22 mouse cellular contexts compared by ENCODE assay signal in genomic region chr13:94577177-94577540, GRCm38 (mm10).
A peak's percentile ranks its signal among the peaks of the same experiment; 100 is the strongest.
DNase-seq lines count a peak whose midpoint lies in the region; ATAC-seq and TF ChIP-seq lines count a peak whose summit lies in the region.
"Had no signal": no experiment of that assay in that cellular context is flagged by ENCODE, and none has a peak within 500 bp of the region (broad histone marks: within the 10 kb centered on the region; RNA-seq: fewer than 3 reads in every experiment).

No protein-coding gene starts in this region.

- H3K4me3 ChIP-seq in hindbrain, embryonic 11.5 days (ENCODE audit: low read depth, low read length), result no peak overlapping the region
- H3K4me3 ChIP-seq in hindbrain, embryonic 10.5 days, result no peak overlapping the region
- no peak overlapping the region for H3K4me3 ChIP-seq in midbrain, embryonic 11.5 days (ENCODE audit: low read depth, low read length)
- no peak overlapping the region for H3K4me3 ChIP-seq in midbrain, postnatal 0 days (ENCODE audit: low read depth, low read length)
- H3K4me3 ChIP-seq in hindbrain, embryonic 14.5 days (replicated peaks; ENCODE audit: low read length), result no peak overlapping the region
- no peak overlapping the region for H3K4me3 ChIP-seq in midbrain, embryonic 15.5 days
- H3K4me3 ChIP-seq: heart, embryonic 10.5 days; intestine, embryonic 15.5 days; limb, embryonic 15.5 days; myocyte had no signal

- no peak overlapping the region for H3K9ac ChIP-seq in hindbrain, embryonic 11.5 days (ENCODE audit: low read depth, low read length)
- H3K9ac ChIP-seq in midbrain, embryonic 11.5 days (ENCODE audit: low read length), result no peak overlapping the region
- H3K9ac ChIP-seq in midbrain, postnatal 0 days (replicated peaks; ENCODE audit: low read length, poor library complexity, severe bottlenecking), result no peak overlapping the region
- H3K9ac ChIP-seq in hindbrain, embryonic 14.5 days, result no peak overlapping the region
- H3K9ac ChIP-seq in midbrain, embryonic 15.5 days, result no peak overlapping the region
- H3K9ac ChIP-seq: intestine, embryonic 15.5 days; limb, embryonic 15.5 days had no signal

- H3K4me2 ChIP-seq in hindbrain, embryonic 11.5 days (replicated peaks; ENCODE audit: low read depth, low read length), result no peak overlapping the region
- H3K4me2 ChIP-seq in midbrain, embryonic 11.5 days, result no peak overlapping the region
- H3K4me2 ChIP-seq in midbrain, postnatal 0 days (ENCODE audit: low read depth, low read length, poor library complexity, severe bottlenecking), result no peak overlapping the region
- no peak overlapping the region for H3K4me2 ChIP-seq in hindbrain, embryonic 14.5 days (replicated peaks)
- H3K4me2 ChIP-seq in midbrain, embryonic 15.5 days, result no peak overlapping the region
- H3K4me2 ChIP-seq: intestine, embryonic 15.5 days; limb, embryonic 15.5 days had no signal

- peaks cover 21% of the 10 kb centered on the region for H3K4me1 ChIP-seq in hindbrain, embryonic 11.5 days (replicated peaks; ENCODE audit: control insufficient read depth, insufficient read depth, low read length)
- H3K4me1 ChIP-seq in hindbrain, embryonic 10.5 days (replicated peaks), result peaks cover 29% of the 10 kb centered on the region
- H3K4me1 ChIP-seq in midbrain, embryonic 11.5 days (ENCODE audit: control insufficient read depth, insufficient read depth, low read length), result peaks cover 24% of the 10 kb centered on the region
- peaks cover 12% of the 10 kb centered on the region; the same call in 1 of the 2 replicates for H3K4me1 ChIP-seq in midbrain, postnatal 0 days (ENCODE audit: insufficient read depth, low read length)
- peaks cover 24% of the 10 kb centered on the region for H3K4me1 ChIP-seq in hindbrain, embryonic 14.5 days (replicated peaks; ENCODE audit: control insufficient read depth, insufficient read depth, low read length)
- H3K4me1 ChIP-seq in midbrain, embryonic 15.5 days, result peaks cover 25% of the 10 kb centered on the region

- DNase-seq in hindbrain, embryonic 11.5 days (ENCODE audit: low spot score), result no peak
- no peak for DNase-seq in hindbrain, embryonic 10.5 days (ENCODE audit: low spot score)
- no peak for DNase-seq in midbrain, embryonic 11.5 days (ENCODE audit: low spot score, missing footprints)
- no peak for DNase-seq in midbrain, postnatal 0 days (ENCODE audit: low spot score)
- DNase-seq in hindbrain, embryonic 14.5 days (ENCODE audit: low spot score), result no peak
- DNase-seq in ovary, postnatal 14 days (ENCODE audit: low spot score), result no peak
- DNase-seq: adrenal gland, postnatal 14 days; cerebellum, adult 2 months; cerebellum, postnatal 25 days; kidney, postnatal 4 days; layer of hippocampus, adult 9-11 months; left cerebral cortex, postnatal 4 days; lung, postnatal 4 days; right cerebral cortex, postnatal 14 days; thymus, adult 2 months; thymus, postnatal 4 days had no signal

- TF ChIP-seq CTCF in midbrain, postnatal 0 days (IDR thresholded peaks at IDR 0.05), result no peak

- peaks cover 76% of the 10 kb centered on the region for H3K27me3 ChIP-seq in hindbrain, embryonic 11.5 days (ENCODE audit: control insufficient read depth, insufficient read depth, low read length)
- peaks cover 94% of the 10 kb centered on the region for H3K27me3 ChIP-seq in hindbrain, embryonic 10.5 days (ENCODE audit: insufficient read depth, poor library complexity, severe bottlenecking)
- peaks cover 49% of the 10 kb centered on the region for H3K27me3 ChIP-seq in midbrain, embryonic 11.5 days (ENCODE audit: control insufficient read depth, insufficient read depth, low read length)
- peaks cover 8% of the 10 kb centered on the region; the same call in 1 of the 2 replicates for H3K27me3 ChIP-seq in midbrain, postnatal 0 days (ENCODE audit: insufficient read depth, low read length)
- H3K27me3 ChIP-seq in hindbrain, embryonic 14.5 days (ENCODE audit: control insufficient read depth, insufficient read depth, low read length), result peaks cover 91% of the 10 kb centered on the region
- H3K27me3 ChIP-seq in midbrain, embryonic 15.5 days (replicated peaks), result peaks cover 39% of the 10 kb centered on the region

- ATAC-seq in hindbrain, embryonic 11.5 days (ENCODE audit: low FRiP score), result 0 out of 2 replicates have a peak, but pooled peaks have one; percentile 4
- ATAC-seq in midbrain, embryonic 11.5 days (ENCODE audit: low FRiP score), result peak; percentile 26; the same call in 1 of the 2 replicates
- no peak for ATAC-seq in midbrain, postnatal 0 days (ENCODE audit: low FRiP score)
- 0 out of 2 replicates have a peak, but pooled peaks have one; percentile 22 for ATAC-seq in hindbrain, embryonic 14.5 days (ENCODE audit: low FRiP score)
- 0 out of 2 replicates have a peak, but pooled peaks have one; percentile 3 for ATAC-seq in midbrain, embryonic 15.5 days (replicated peaks)
- ATAC-seq: intestine, embryonic 15.5 days had no signal

- H3K27ac ChIP-seq in hindbrain, embryonic 11.5 days (ENCODE audit: low read depth, low read length), result no peak overlapping the region
- H3K27ac ChIP-seq in hindbrain, embryonic 10.5 days, result no peak overlapping the region
- H3K27ac ChIP-seq in midbrain, embryonic 11.5 days (ENCODE audit: low read depth, low read length), result no peak overlapping the region
- H3K27ac ChIP-seq in midbrain, postnatal 0 days (ENCODE audit: low read depth, low read length), result no peak overlapping the region
- no peak overlapping the region for H3K27ac ChIP-seq in hindbrain, embryonic 14.5 days
- 0 out of 2 replicates have a peak overlapping the region, but pooled peaks have one; percentile 57 for H3K27ac ChIP-seq in midbrain, embryonic 15.5 days
- H3K27ac ChIP-seq: heart, embryonic 10.5 days; intestine, embryonic 15.5 days; limb, embryonic 15.5 days; stomach, postnatal 0 days had no signal

- H3K9me3 ChIP-seq in hindbrain, embryonic 11.5 days (ENCODE audit: control insufficient read depth, low read length), result no peaks in the 10 kb centered on the region
- H3K9me3 ChIP-seq in hindbrain, embryonic 10.5 days, result no peaks in the 10 kb centered on the region
- H3K9me3 ChIP-seq in midbrain, embryonic 11.5 days (ENCODE audit: control insufficient read depth, low read length), result no peaks in the 10 kb centered on the region
- no peaks in the 10 kb centered on the region for H3K9me3 ChIP-seq in midbrain, postnatal 0 days (ENCODE audit: low read length)
- H3K9me3 ChIP-seq in hindbrain, embryonic 14.5 days (ENCODE audit: control insufficient read depth, low read length), result no peaks in the 10 kb centered on the region
- H3K9me3 ChIP-seq in midbrain, embryonic 15.5 days, result no peaks in the 10 kb centered on the region
- H3K9me3 ChIP-seq: heart, embryonic 10.5 days; intestine, embryonic 15.5 days; limb, embryonic 15.5 days had no signal

- 38% methylated on average over 2 of the region's 2 CpGs for WGBS in hindbrain, embryonic 11.5 days
- 53% methylated on average over 2 of the region's 2 CpGs for WGBS in hindbrain, embryonic 10.5 days
- 57% methylated on average over 2 of the region's 2 CpGs for WGBS in midbrain, embryonic 11.5 days
- 52% methylated on average over 2 of the region's 2 CpGs for WGBS in midbrain, postnatal 0 days
- WGBS in hindbrain, embryonic 14.5 days, result 39% methylated on average over 2 of the region's 2 CpGs
- 64% methylated on average over 2 of the region's 2 CpGs for whole genome bisulfite sequencing in midbrain, embryonic 15.5 days

- no peaks in the 10 kb centered on the region for H3K36me3 ChIP-seq in hindbrain, embryonic 11.5 days (ENCODE audit: control insufficient read depth, insufficient read depth, low read length)
- no peaks in the 10 kb centered on the region for H3K36me3 ChIP-seq in hindbrain, embryonic 10.5 days
- H3K36me3 ChIP-seq in midbrain, embryonic 11.5 days (ENCODE audit: control insufficient read depth, insufficient read depth, low read length), result no peaks in the 10 kb centered on the region
- no peaks in the 10 kb centered on the region for H3K36me3 ChIP-seq in midbrain, postnatal 0 days (ENCODE audit: insufficient read depth, low read length)
- H3K36me3 ChIP-seq in hindbrain, embryonic 14.5 days (replicated peaks; ENCODE audit: control insufficient read depth, insufficient read depth), result no peaks in the 10 kb centered on the region
- H3K36me3 ChIP-seq in midbrain, embryonic 15.5 days (replicated peaks), result no peaks in the 10 kb centered on the region
- H3K36me3 ChIP-seq: heart, embryonic 10.5 days; intestine, embryonic 15.5 days; limb, embryonic 15.5 days had no signal
